Mouse (Mus musculus): ENCODE results near the gene Usp53. TPM values are rescaled to one million over a fixed set of nuclear protein-coding genes. Genes with fewer than 3 reads are reported as not detected.
"Not testable (repeated sequence)": the region's sequence is repeated elsewhere in the genome, so short reads cannot be mapped to it uniquely, and the experiment has no call there.

The Usp53 gene
- polyA plus RNA-seq, 1 experiment: 1.7 TPM

- H3K79me3 ChIP-seq (ENCODE audit: low read depth): no peaks in the 10 kb centered on the region
- H3K27me3 ChIP-seq (ENCODE audit: control insufficient read depth, insufficient read depth, insufficient read length): no peaks in the 10 kb centered on the region
- TF ChIP-seq MYOG (IDR thresholded peaks at IDR 0.05; ENCODE audit: control insufficient read depth, extremely low read depth, insufficient read length): no peak
- no peak for TF ChIP-seq CTCF (IDR thresholded peaks at IDR 0.05; ENCODE audit: control insufficient read depth, insufficient read depth, insufficient read length)
- no peak for TF ChIP-seq FOSL1 (IDR thresholded peaks at IDR 0.05; ENCODE audit: insufficient read depth, low read length, poor library complexity, severe bottlenecking)
- no peak for TF ChIP-seq MYOD1 (IDR thresholded peaks at IDR 0.05; ENCODE audit: control insufficient read depth, insufficient read length, low read depth)
- TF ChIP-seq CEBPB (IDR thresholded peaks at IDR 0.05; ENCODE audit: low read depth): no peak
- no peak for TF ChIP-seq MAX (IDR thresholded peaks at IDR 0.05)
- TF ChIP-seq USF1 (IDR thresholded peaks at IDR 0.05; ENCODE audit: low read depth): no peak
- H3ac ChIP-seq (ENCODE audit: control insufficient read depth, insufficient read length, low read depth): no peak overlapping the region
- peaks cover 14% of the 10 kb centered on the region for H3K36me3 ChIP-seq (ENCODE audit: control insufficient read depth, insufficient read depth)
- no peaks in the 10 kb centered on the region for H3K79me2 ChIP-seq (ENCODE audit: control insufficient read depth, insufficient read depth)
- H3K4me3 ChIP-seq (ENCODE audit: insufficient read depth, poor library complexity, severe bottlenecking): no peak overlapping the region
Observed at GRCm38 (mm10) chr3:122950129-122950528, 34.2 kb downstream of the Usp53 start.

- Histone ChIP-seq H3K36me3 (ENCODE audit: control insufficient read depth, insufficient read depth) (no peaks in the 10 kb centered on the region), H3K4me3 (ENCODE audit: insufficient read depth, poor library complexity, severe bottlenecking) (no peak overlapping the region), H3ac (ENCODE audit: control insufficient read depth, insufficient read length, low read depth) (no peak overlapping the region), H3K79me2 (ENCODE audit: control insufficient read depth, insufficient read depth) (no peaks in the 10 kb centered on the region), H3K27me3 (ENCODE audit: control insufficient read depth, insufficient read depth, insufficient read length) (no peaks in the 10 kb centered on the region), H3K79me3 (ENCODE audit: low read depth) (no peaks in the 10 kb centered on the region)
- TF ChIP-seq USF1 (IDR thresholded peaks at IDR 0.05; ENCODE audit: low read depth) (no peak), CEBPB (IDR thresholded peaks at IDR 0.05; ENCODE audit: low read depth) (no peak), MYOD1 (IDR thresholded peaks at IDR 0.05; ENCODE audit: control insufficient read depth, insufficient read length, low read depth) (no peak), MYOG (IDR thresholded peaks at IDR 0.05; ENCODE audit: control insufficient read depth, extremely low read depth, insufficient read length) (no peak), MAX (IDR thresholded peaks at IDR 0.05) (no peak), CTCF (IDR thresholded peaks at IDR 0.05; ENCODE audit: control insufficient read depth, insufficient read depth, insufficient read length) (no peak), FOSL1 (IDR thresholded peaks at IDR 0.05; ENCODE audit: insufficient read depth, low read length, poor library complexity, severe bottlenecking) (no peak)
Observed at GRCm38 (mm10) chr3:122943387-122943890, 40.9 kb downstream of the Usp53 start.

DNA sequence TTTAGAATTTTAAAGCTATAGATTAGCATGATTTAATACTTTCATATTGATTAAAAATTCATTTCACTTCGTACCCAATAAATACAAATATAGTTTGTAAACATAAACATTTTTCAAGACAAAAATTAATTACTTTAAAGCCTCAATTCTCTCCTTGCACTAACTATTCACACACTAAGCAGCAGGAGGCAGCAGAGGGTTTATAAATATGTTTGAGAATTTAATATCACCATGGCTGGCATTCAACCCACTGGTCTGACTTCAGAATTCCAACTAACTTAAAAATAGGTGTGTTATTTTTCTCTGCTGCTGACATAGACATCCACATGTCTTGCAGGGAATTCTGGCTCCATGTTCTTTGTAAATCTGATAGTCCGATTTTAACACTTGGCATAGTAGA is 45.1 kb downstream of the Usp53 start:
- H3ac ChIP-seq (ENCODE audit: control insufficient read depth, insufficient read length, low read depth): no peak overlapping the region
- no peak overlapping the region for H3K4me3 ChIP-seq (ENCODE audit: insufficient read depth, poor library complexity, severe bottlenecking)
- H3K79me2 ChIP-seq (ENCODE audit: control insufficient read depth, insufficient read depth): no peaks in the 10 kb centered on the region
- H3K36me3 ChIP-seq (ENCODE audit: control insufficient read depth, insufficient read depth): peaks cover 9% of the 10 kb centered on the region
- no peaks in the 10 kb centered on the region for H3K79me3 ChIP-seq (ENCODE audit: low read depth)
- H3K27me3 ChIP-seq (ENCODE audit: control insufficient read depth, insufficient read depth, insufficient read length): no peaks in the 10 kb centered on the region
- TF ChIP-seq CEBPB (IDR thresholded peaks at IDR 0.05; ENCODE audit: low read depth) (no peak), MAX (IDR thresholded peaks at IDR 0.05) (no peak), MYOG (IDR thresholded peaks at IDR 0.05; ENCODE audit: control insufficient read depth, extremely low read depth, insufficient read length) (no peak), MYOD1 (IDR thresholded peaks at IDR 0.05; ENCODE audit: control insufficient read depth, insufficient read length, low read depth) (no peak), CTCF (IDR thresholded peaks at IDR 0.05; ENCODE audit: control insufficient read depth, insufficient read depth, insufficient read length) (no peak), USF1 (IDR thresholded peaks at IDR 0.05; ENCODE audit: low read depth) (no peak), FOSL1 (IDR thresholded peaks at IDR 0.05; ENCODE audit: insufficient read depth, low read length, poor library complexity, severe bottlenecking) (no peak)

DNA sequence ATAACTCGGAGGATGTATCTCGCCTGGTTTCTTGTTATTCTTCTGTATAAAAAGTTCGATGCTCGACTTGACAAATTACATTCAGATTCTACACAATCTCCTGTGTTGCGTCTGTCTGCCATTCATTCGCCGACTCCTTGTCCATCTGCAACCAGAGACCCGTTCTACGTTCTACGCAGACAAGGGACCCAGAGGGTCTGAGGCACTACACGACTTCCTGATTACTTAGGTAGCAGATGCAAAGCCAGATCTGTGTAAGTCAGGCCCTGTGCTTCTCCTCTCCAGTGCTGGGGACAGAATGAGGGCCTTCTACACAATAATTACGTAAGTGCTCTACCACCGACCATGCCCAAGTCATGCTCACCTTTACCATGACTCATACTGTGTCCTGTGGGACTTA is 47.1 kb downstream of the Usp53 start:
- not testable (repeated sequence) for H3ac ChIP-seq (ENCODE audit: control insufficient read depth, insufficient read length, low read depth); H3K27me3 ChIP-seq (ENCODE audit: control insufficient read depth, insufficient read depth, insufficient read length); H3K79me3 ChIP-seq (ENCODE audit: low read depth); H3K4me3 ChIP-seq (ENCODE audit: insufficient read depth, poor library complexity, severe bottlenecking); H3K79me2 ChIP-seq (ENCODE audit: control insufficient read depth, insufficient read depth)
- peaks cover 17% of the 10 kb centered on the region for H3K36me3 ChIP-seq (ENCODE audit: control insufficient read depth, insufficient read depth)

- TF ChIP-seq CEBPB (IDR thresholded peaks at IDR 0.05; ENCODE audit: low read depth) (no peak), CTCF (IDR thresholded peaks at IDR 0.05; ENCODE audit: control insufficient read depth, insufficient read depth, insufficient read length) (no peak), MYOD1 (IDR thresholded peaks at IDR 0.05; ENCODE audit: control insufficient read depth, insufficient read length, low read depth) (no peak), FOSL1 (IDR thresholded peaks at IDR 0.05; ENCODE audit: insufficient read depth, low read length, poor library complexity, severe bottlenecking) (no peak)
- Histone ChIP-seq H3K79me3 (ENCODE audit: low read depth) (no peaks in the 10 kb centered on the region), H3K4me3 (ENCODE audit: insufficient read depth, poor library complexity, severe bottlenecking) (no peak overlapping the region), H3K79me2 (ENCODE audit: control insufficient read depth, insufficient read depth) (peaks cover under 1% of the 10 kb centered on the region), H3ac (ENCODE audit: control insufficient read depth, insufficient read length, low read depth) (no peak overlapping the region), H3K36me3 (ENCODE audit: control insufficient read depth, insufficient read depth) (peaks cover 25% of the 10 kb centered on the region), H3K27me3 (ENCODE audit: control insufficient read depth, insufficient read depth, insufficient read length) (no peaks in the 10 kb centered on the region)
Observed at GRCm38 (mm10) chr3:122932466-122932865, 51.8 kb downstream of the Usp53 start.

GRCm38 (mm10) chr3:122929723-122930122 is 54.6 kb downstream of the Usp53 start:
- H3K79me3 ChIP-seq (ENCODE audit: low read depth): peaks cover 19% of the 10 kb centered on the region
- TF ChIP-seq MAX (IDR thresholded peaks at IDR 0.05) (no peak), FOSL1 (IDR thresholded peaks at IDR 0.05; ENCODE audit: insufficient read depth, low read length, poor library complexity, severe bottlenecking) (no peak), MYOD1 (IDR thresholded peaks at IDR 0.05; ENCODE audit: control insufficient read depth, insufficient read length, low read depth) (no peak), MYOG (IDR thresholded peaks at IDR 0.05; ENCODE audit: control insufficient read depth, extremely low read depth, insufficient read length) (no peak), USF1 (IDR thresholded peaks at IDR 0.05; ENCODE audit: low read depth) (no peak), CEBPB (IDR thresholded peaks at IDR 0.05; ENCODE audit: low read depth) (no peak), CTCF (IDR thresholded peaks at IDR 0.05; ENCODE audit: control insufficient read depth, insufficient read depth, insufficient read length) (no peak)
- H3K4me3 ChIP-seq (ENCODE audit: insufficient read depth, poor library complexity, severe bottlenecking): no peak overlapping the region

More at GRCm38 (mm10) chr3:122929723-122930122, 54.6 kb downstream of the Usp53 start:
- Histone ChIP-seq H3K36me3 (ENCODE audit: control insufficient read depth, insufficient read depth) (peaks cover 28% of the 10 kb centered on the region), H3ac (ENCODE audit: control insufficient read depth, insufficient read length, low read depth) (no peak overlapping the region), H3K79me2 (ENCODE audit: control insufficient read depth, insufficient read depth) (peaks cover 26% of the 10 kb centered on the region), H3K27me3 (ENCODE audit: control insufficient read depth, insufficient read depth, insufficient read length) (no peaks in the 10 kb centered on the region)
